Mouse (Mus musculus) hindbrain, embryonic 16.5 days (tissue): ENCODE measurements around the gene Ift88. TPM values are rescaled to one million over a fixed set of nuclear protein-coding genes. Genes with fewer than 3 reads are reported as not detected.
"Not testable (repeated sequence)": the region's sequence is repeated elsewhere in the genome, so short reads cannot be mapped to it uniquely, and the experiment has no call there.

Experiments
- ATAC-seq: fragments of 200-750 bp; cut with Nextera tagmentation; 2 replicates; pipeline ENCODE4 v1.8.0; 2017; ENCODE audit warnings: moderate TSS enrichment, moderate library complexity
- H3K27ac ChIP-seq: fragments of 300-500 bp; sonication (generic); 2 replicates; pipeline ENCODE4 v1.5.1; 2014; ENCODE audit warnings: low read depth, mild to moderate bottlenecking, control low read depth, low read length, moderate library complexity
- H3K27me3 ChIP-seq: fragments of 300-500 bp; sonication (generic); replicated peaks from 2 replicates; pipeline ENCODE4 v1.6.1; 2014; ENCODE audit warnings: low read length; ENCODE audit not compliant: control insufficient read depth, insufficient read depth
- H3K36me3 ChIP-seq: fragments of 300-500 bp; sonication (generic); 2 replicates; pipeline ENCODE4 v1.6.1; 2014; ENCODE audit warnings: mild to moderate bottlenecking, low read length, moderate library complexity, mixed read lengths; ENCODE audit not compliant: control insufficient read depth, insufficient read depth
- H3K4me1 ChIP-seq: fragments of 300-500 bp; sonication (generic); 2 replicates; pipeline ENCODE4 v1.6.1; 2014; ENCODE audit warnings: low read depth, low read length; ENCODE audit not compliant: control insufficient read depth, insufficient read depth
- H3K4me2 ChIP-seq: fragments of 300-500 bp; sonication (generic); 2 replicates; pipeline ENCODE4 v1.6.1; 2014; ENCODE audit warnings: mild to moderate bottlenecking, low read length, control low read depth, moderate library complexity
- H3K4me3 ChIP-seq: fragments of 300-500 bp; sonication (generic); 2 replicates; pipeline ENCODE4 v1.5.1; 2014; ENCODE audit warnings: mild to moderate bottlenecking, low read length, control low read depth, moderate library complexity
- H3K9ac ChIP-seq: fragments of 300-500 bp; sonication (generic); 2 replicates; pipeline ENCODE4 v1.6.1; 2014; ENCODE audit warnings: low read depth, mild to moderate bottlenecking, control low read depth, low read length, moderate library complexity
- H3K9me3 ChIP-seq: fragments of 300-500 bp; sonication (generic); 2 replicates; pipeline ENCODE4 v1.6.1; 2014; ENCODE audit warnings: mild to moderate bottlenecking, low read length, moderate library complexity; ENCODE audit not compliant: control insufficient read depth
- WGBS: fragments of 180-500 bp; shearing (Covaris S2); extraction: QIAGEN DNeasy Blood & Tissue Kit; methylation state at CpG from one replicate; pipeline ENCODE4 v1.1.7; 2014; 5-methylcytosine and 5-hydroxymethylcytosine counted together
- polyA plus RNA-seq: library from polyadenylated mRNA; unstranded; fragments of >200 nt; fragmentation: Nextera tagmentation; extraction: Ambion mirVana; gene quantifications from 2 replicates; pipeline ENCODE4 v1.2.1, GENCODE M21; 2015

Gene Ift88
- polyA plus RNA-seq, 1 experiment from 2014 or later, result 15.0 TPM

GRCm38 (mm10) chr14:57412166-57412565 is 11.7 kb upstream of the Ift88 start:
- Histone ChIP-seq H3K9ac (no peak overlapping the region), H3K4me2 (no peak overlapping the region), H3K27me3 (no peaks in the 10 kb centered on the region), H3K9me3 (no peaks in the 10 kb centered on the region), H3K36me3 (no peaks in the 10 kb centered on the region), H3K4me3 (no peak overlapping the region), H3K4me1 (peaks cover 4% of the 10 kb centered on the region), H3K27ac (no peak overlapping the region)
- ATAC-seq, result no peak
- WGBS, result 59% methylated on average over 7 of the region's 7 CpGs

- no peak overlapping the region for H3K4me2 ChIP-seq
- no peaks in the 10 kb centered on the region; the same call in 1 of the 2 replicates for H3K27me3 ChIP-seq
- ATAC-seq, result no peak
- H3K36me3 ChIP-seq, result no peaks in the 10 kb centered on the region
- H3K4me1 ChIP-seq, result no peaks in the 10 kb centered on the region
- no peaks in the 10 kb centered on the region for H3K9me3 ChIP-seq
- 97% methylated on average over 2 of the region's 2 CpGs for WGBS
- H3K4me3 ChIP-seq, result no peak overlapping the region
- no peak overlapping the region for H3K9ac ChIP-seq
- H3K27ac ChIP-seq, result no peak overlapping the region
Measured at GRCm38 (mm10) chr14:57417187-57417586, 6.7 kb upstream of the Ift88 start.

- Histone ChIP-seq H3K4me2 (peak overlapping the region; percentile 76), H3K9me3 (no peaks in the 10 kb centered on the region), H3K9ac (peak overlapping the region; percentile 92), H3K27ac (peak overlapping the region; percentile 89), H3K27me3 (no peaks in the 10 kb centered on the region; the same call in 1 of the 2 replicates), H3K4me3 (peak overlapping the region; percentile 99), H3K36me3 (no peaks in the 10 kb centered on the region), H3K4me1 (peaks cover 3% of the 10 kb centered on the region)
- peak; percentile 93 for ATAC-seq
- WGBS, result 1% methylated on average over 21 of the region's 24 CpGs
Measured at GRCm38 (mm10) chr14:57424212-57424561, 325 bp downstream of the Ift88 start.

GRCm38 (mm10) chr14:57430451-57430850 is 6.6 kb downstream of the Ift88 start:
- Histone ChIP-seq H3K4me1 (no peaks in the 10 kb centered on the region), H3K27ac (no peak overlapping the region), H3K4me3 (no peak overlapping the region), H3K36me3 (0 out of 2 replicates have a peak, but pooled peaks cover 3% of the 10 kb centered on the region), H3K27me3 (no peaks in the 10 kb centered on the region), H3K4me2 (no peak overlapping the region), H3K9me3 (no peaks in the 10 kb centered on the region), H3K9ac (no peak overlapping the region)
- ATAC-seq, result no peak
- 94% methylated on average over 2 of the region's 2 CpGs for WGBS

- 82% methylated on average over 1 of the region's 1 CpGs for WGBS
- Histone ChIP-seq H3K9ac (no peak overlapping the region), H3K4me1 (no peaks in the 10 kb centered on the region), H3K27ac (no peak overlapping the region), H3K9me3 (no peaks in the 10 kb centered on the region), H3K4me2 (no peak overlapping the region), H3K27me3 (no peaks in the 10 kb centered on the region), H3K36me3 (peaks cover 19% of the 10 kb centered on the region), H3K4me3 (no peak overlapping the region)
- no peak for ATAC-seq
Measured at GRCm38 (mm10) chr14:57452516-57452915, 28.7 kb downstream of the Ift88 start.

GRCm38 (mm10) chr14:57459883-57460282 is 36.0 kb downstream of the Ift88 start:
- peaks cover 2% of the 10 kb centered on the region; the same call in 1 of the 2 replicates for H3K36me3 ChIP-seq
- H3K4me3 ChIP-seq, result no peak overlapping the region
- no peak overlapping the region for H3K9ac ChIP-seq
- ATAC-seq, result no peak
- no peak overlapping the region for H3K4me2 ChIP-seq
- H3K9me3 ChIP-seq, result no peaks in the 10 kb centered on the region
- no peak overlapping the region for H3K27ac ChIP-seq
- no peaks in the 10 kb centered on the region for H3K27me3 ChIP-seq
- 89% methylated on average over 5 of the region's 5 CpGs for WGBS
- no peaks in the 10 kb centered on the region for H3K4me1 ChIP-seq

GRCm38 (mm10) chr14:57460326-57460725 is 36.5 kb downstream of the Ift88 start:
- H3K4me3 ChIP-seq, H3K36me3 ChIP-seq, H3K27me3 ChIP-seq, H3K9me3 ChIP-seq, H3K9ac ChIP-seq, H3K27ac ChIP-seq, H3K4me2 ChIP-seq, ATAC-seq, H3K4me1 ChIP-seq: not testable (repeated sequence)
- WGBS, result 76% methylated on average over 5 of the region's 5 CpGs

DNA sequence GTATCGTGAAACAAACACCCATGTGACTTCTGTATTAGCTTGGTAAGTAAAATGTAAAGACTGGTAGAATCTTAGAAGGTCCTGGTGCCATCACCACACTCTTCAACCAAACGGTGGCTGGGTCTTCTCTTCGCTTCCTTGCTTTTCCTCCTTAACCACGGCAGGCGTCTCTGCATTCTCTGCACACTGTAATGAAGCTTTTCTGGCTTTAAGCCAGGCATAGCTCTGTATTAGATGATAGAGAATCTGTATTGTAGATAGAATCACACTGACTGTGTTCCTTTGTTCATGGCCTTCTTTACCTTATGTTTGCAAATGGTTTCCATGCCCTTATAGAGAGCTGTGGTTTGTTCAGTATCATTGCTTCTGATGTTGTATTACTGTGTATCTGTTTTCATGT is 39.0 kb downstream of the Ift88 start:
- Histone ChIP-seq H3K36me3 (peaks cover 2% of the 10 kb centered on the region; the same call in 1 of the 2 replicates), H3K27me3 (no peaks in the 10 kb centered on the region), H3K4me2 (no peak overlapping the region), H3K4me3 (no peak overlapping the region), H3K9ac (no peak overlapping the region), H3K27ac (no peak overlapping the region), H3K9me3 (no peaks in the 10 kb centered on the region), H3K4me1 (no peaks in the 10 kb centered on the region)
- no peak for ATAC-seq
- 70% methylated on average over 5 of the region's 5 CpGs for WGBS

- no peak for ATAC-seq
- 87% methylated on average over 2 of the region's 2 CpGs for WGBS
- no peaks in the 10 kb centered on the region for H3K4me1 ChIP-seq
Measured at GRCm38 (mm10) chr14:57475057-57475456, 51.2 kb downstream of the Ift88 start.

GRCm38 (mm10) chr14:57482262-57482661 is 58.4 kb downstream of the Ift88 start:
- no peak overlapping the region for H3K27ac ChIP-seq
- WGBS, result 91% methylated on average over 2 of the region's 2 CpGs
- H3K4me3 ChIP-seq, result no peak overlapping the region
- no peak overlapping the region for H3K4me2 ChIP-seq
- ATAC-seq, result no peak
- no peaks in the 10 kb centered on the region for H3K36me3 ChIP-seq
- H3K9ac ChIP-seq, result no peak overlapping the region
- H3K27me3 ChIP-seq, result no peaks in the 10 kb centered on the region
- H3K4me1 ChIP-seq, result no peaks in the 10 kb centered on the region
- no peaks in the 10 kb centered on the region for H3K9me3 ChIP-seq

More at GRCm38 (mm10) chr14:57475057-57475456, 51.2 kb downstream of the Ift88 start:
- no peaks in the 10 kb centered on the region for H3K36me3 ChIP-seq
- no peak overlapping the region for H3K4me2 ChIP-seq
- H3K9me3 ChIP-seq, result no peaks in the 10 kb centered on the region
- no peaks in the 10 kb centered on the region for H3K27me3 ChIP-seq
- H3K4me3 ChIP-seq, result no peak overlapping the region
- H3K27ac ChIP-seq, result no peak overlapping the region
- no peak overlapping the region for H3K9ac ChIP-seq
